Mouse (Mus musculus) heart, adult 11 months (tissue): ENCODE measurements around the gene Ccp110.

Experiments used
- DNase-seq: peaks from one replicate; pipeline ENCODE4 v3.0.0; 2022

Ccp110 gene

GRCm38 (mm10) chr7:118712228-118713173 lies at the start of gene Ccp110:
Gene Ccp110 (plus strand): TSS chr7:118712552.
- DNase-seq = peak; percentile 100

- DNase-seq = no peak
These were observed 44.6 kb upstream of the Ccp110 start for GRCm38 (mm10) chr7:118667773-118668172.

- DNase-seq = no peak
These were observed 42.2 kb upstream of the Ccp110 start for GRCm38 (mm10) chr7:118670142-118670541.

GRCm38 (mm10) chr7:118676826-118677225 lies 35.5 kb upstream of the Ccp110 start:
- DNase-seq = peak; percentile 92

- peak; percentile 90 for DNase-seq
These were observed 24.2 kb upstream of the Ccp110 start for GRCm38 (mm10) chr7:118688199-118688598.

- peak; percentile 85 for DNase-seq
These were observed 23.3 kb upstream of the Ccp110 start for GRCm38 (mm10) chr7:118689088-118689487.

- peak; percentile 60 for DNase-seq
These were observed 21.1 kb upstream of the Ccp110 start for GRCm38 (mm10) chr7:118691287-118691686.

- peak; percentile 66 for DNase-seq
These were observed 16.2 kb upstream of the Ccp110 start for GRCm38 (mm10) chr7:118696146-118696545.

GRCm38 (mm10) chr7:118697168-118697567 lies 15.2 kb upstream of the Ccp110 start:
- DNase-seq = peak; percentile 74

GRCm38 (mm10) chr7:118698882-118699281 lies 13.5 kb upstream of the Ccp110 start:
- DNase-seq = peak; percentile 77

- peak; percentile 82 for DNase-seq
These were observed 9.2 kb upstream of the Ccp110 start for GRCm38 (mm10) chr7:118703144-118703561.

- DNase-seq = peak; percentile 70
These were observed 8.1 kb upstream of the Ccp110 start for GRCm38 (mm10) chr7:118704001-118704850.

GRCm38 (mm10) chr7:118705101-118705961 lies 7.0 kb upstream of the Ccp110 start, which contains the start of gene Gde1:
Gene Gde1 (minus strand): TSS chr7:118705778.
- peak; percentile 100 for DNase-seq

- DNase-seq = no peak
These were observed 6.3 kb upstream of the Ccp110 start for GRCm38 (mm10) chr7:118706051-118706450.

- DNase-seq = no peak
These were observed 5.9 kb upstream of the Ccp110 start for GRCm38 (mm10) chr7:118706488-118706887.

GRCm38 (mm10) chr7:118707216-118707615 lies 5.1 kb upstream of the Ccp110 start:
- DNase-seq = peak; percentile 82

GRCm38 (mm10) chr7:118708002-118708401 lies 4.3 kb upstream of the Ccp110 start:
- peak; percentile 66 for DNase-seq

- DNase-seq = no peak
These were observed 1.6 kb upstream of the Ccp110 start for GRCm38 (mm10) chr7:118710776-118711175.

- no peak for DNase-seq
These were observed 2.5 kb downstream of the Ccp110 start for GRCm38 (mm10) chr7:118714873-118715272.

- no peak for DNase-seq
These were observed 5.7 kb downstream of the Ccp110 start for GRCm38 (mm10) chr7:118718066-118718465.

GRCm38 (mm10) chr7:118723927-118724326 lies 11.6 kb downstream of the Ccp110 start:
- DNase-seq = peak; percentile 81

- DNase-seq = peak; percentile 57
These were observed 13.1 kb downstream of the Ccp110 start for GRCm38 (mm10) chr7:118725459-118725858.
